Mouse (Mus musculus) T-helper 1 cell (primary cell): Measurements from ENCODE around the gene Hpcal1.

Experiments
- in situ Hi-C: fragments of 300-600 bp; cut with MboI, MseI; formaldehyde crosslinking; loops from one replicate; pipeline ENCODE4 v1.15.1; 2025; ENCODE audit warnings: high pct_unique_total_duplicates

The Hpcal1 gene

DNA sequence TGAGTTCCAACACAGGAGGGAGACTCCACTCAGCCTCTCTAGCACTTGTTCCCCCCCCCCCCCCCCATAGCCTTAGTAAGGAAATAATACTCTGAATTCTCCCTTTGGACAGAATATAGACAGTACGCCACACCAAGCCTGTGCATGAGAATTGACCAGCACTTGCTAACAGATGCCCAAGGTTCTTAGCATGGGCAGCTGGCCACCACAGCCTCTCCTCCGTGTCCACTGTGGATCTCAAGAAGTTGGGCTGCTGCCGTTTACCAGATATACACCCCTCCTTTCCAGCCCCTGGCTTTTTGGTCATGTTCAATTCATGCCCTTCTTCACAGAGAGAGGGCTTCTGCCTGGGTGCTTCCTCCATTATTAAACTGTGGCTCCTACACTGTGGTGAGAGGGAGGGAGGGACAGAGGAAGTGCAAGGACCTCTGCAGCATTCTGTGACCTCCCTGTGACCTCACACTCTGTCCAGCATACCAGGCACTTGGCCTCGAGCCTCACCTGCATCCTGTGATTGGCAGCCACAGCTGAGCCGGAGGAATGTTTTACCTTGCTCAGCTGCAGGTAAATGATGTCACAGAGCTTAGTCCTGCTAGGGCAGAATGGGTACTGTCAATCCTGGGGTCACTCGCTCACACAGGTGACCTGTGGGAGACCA lies 21.2 kb downstream of the Hpcal1 start:
- in situ Hi-C loops = no loop called here

DNA sequence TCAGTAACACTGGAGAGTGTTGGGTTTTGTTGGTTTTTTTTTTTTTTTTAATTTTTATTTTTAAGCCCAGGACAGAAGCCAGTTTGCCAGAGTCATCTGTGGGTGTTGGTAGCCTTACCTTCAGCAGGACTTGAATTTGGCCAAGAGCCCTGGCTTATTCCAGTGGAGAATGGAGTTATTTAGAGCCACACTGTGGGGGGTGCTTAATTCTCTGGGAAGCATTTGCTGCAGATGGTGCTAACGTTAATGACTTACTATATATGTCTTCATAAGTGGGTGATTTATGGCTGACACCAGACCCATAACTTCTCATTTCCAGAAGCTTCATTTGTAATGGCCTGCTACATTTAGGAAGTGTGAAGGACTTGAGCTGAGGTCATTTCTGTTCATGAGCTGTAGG lies 21.9 kb downstream of the Hpcal1 start:
- in situ Hi-C loops = no loop called here

DNA sequence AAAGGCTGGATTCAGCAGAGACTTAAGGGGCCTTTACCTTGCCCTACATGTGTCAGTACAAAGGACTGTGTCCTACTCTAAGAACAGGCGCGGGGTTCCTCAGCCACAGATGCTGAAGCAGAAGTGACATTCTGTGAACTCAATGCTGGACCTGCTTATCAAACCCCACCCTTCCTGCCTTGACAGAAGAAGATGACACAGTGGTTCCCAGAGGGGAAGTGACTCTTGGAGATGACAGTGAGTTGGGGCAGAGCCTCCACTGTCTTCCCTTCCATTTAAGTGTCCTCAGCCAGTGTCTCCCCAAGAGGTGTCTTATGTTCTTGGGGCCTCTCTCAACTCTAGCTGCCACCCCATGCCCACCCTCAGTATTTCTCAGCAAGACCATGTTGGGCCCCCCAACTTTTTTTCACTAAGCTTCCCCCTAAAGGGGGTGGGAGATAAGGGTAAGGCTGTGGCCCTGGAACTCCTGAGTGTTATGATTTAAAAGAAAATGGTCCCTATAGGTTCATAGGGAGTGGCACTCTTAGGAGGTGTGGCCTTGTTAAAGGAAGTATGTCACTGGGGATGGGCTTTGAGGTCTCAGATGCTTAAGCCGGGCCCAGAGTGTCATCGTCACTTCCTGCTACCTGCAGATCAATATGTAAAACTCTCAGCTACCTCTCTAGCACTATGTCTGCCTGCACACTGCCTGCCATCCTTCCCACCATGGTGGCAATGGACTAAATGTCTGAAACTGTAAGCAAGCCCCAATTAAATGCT lies 25.2 kb downstream of the Hpcal1 start:
- in situ Hi-C loops = no loop called here

DNA sequence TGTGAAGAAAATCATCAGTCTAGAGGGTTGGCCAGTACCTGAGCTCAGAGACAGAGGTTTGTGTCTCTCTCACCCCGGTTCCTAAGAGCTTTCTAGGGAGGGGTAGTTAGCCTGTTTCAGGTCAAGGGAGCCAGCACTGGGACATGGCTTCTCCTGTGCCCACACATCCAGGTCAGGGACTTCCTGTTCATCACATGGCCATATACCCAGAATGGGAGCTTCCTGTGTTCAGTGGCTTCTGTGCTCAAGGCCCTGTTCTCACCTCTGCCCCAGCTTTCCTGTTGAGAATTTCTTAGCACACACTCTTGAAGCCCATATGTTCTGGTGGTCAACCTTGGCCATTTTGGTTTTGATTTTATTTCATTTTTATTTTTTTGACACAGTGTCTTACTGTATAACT lies 26.6 kb downstream of the Hpcal1 start:
- in situ Hi-C loops = no loop called here

DNA sequence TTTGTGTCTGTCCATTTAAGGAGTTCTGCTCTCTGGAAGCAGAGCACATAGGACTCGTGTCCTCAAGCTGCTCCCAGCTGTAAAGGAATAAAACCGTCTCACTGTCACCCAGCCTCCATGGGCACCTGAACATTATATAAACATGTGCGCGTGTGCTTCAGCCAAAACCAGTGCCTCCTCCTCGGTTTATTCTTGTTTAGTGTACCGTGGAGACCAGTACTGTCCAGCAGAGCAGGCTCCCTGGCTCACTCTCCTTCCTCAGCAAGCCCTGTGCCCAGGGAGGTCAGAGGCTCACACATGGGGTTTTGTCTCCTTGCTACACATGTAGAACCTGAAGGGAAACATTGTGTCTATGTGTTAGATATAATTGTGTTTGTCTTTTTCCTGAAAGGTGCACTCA lies 27.5 kb downstream of the Hpcal1 start:
- in situ Hi-C loops = no loop called here

DNA sequence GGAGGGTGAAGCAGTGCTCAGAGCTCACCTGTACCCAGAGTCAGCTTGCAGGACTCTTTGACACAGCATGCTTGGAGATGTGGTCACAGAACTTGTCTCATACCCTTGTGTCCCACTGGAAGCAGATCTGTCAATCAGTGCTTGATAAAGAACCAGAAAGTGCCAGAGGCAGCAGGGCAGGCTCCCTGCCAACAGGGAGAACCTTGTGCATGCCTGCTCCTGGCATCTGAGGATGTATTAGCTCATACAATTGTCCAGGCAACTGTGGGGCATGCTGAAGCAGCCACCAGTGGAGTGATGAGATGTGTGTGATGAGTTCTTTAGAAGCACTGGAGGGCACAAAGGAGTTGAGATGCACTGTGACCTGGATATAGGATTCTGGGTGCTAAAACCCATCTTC lies 30.4 kb downstream of the Hpcal1 start:
- in situ Hi-C loops = no loop called here

DNA sequence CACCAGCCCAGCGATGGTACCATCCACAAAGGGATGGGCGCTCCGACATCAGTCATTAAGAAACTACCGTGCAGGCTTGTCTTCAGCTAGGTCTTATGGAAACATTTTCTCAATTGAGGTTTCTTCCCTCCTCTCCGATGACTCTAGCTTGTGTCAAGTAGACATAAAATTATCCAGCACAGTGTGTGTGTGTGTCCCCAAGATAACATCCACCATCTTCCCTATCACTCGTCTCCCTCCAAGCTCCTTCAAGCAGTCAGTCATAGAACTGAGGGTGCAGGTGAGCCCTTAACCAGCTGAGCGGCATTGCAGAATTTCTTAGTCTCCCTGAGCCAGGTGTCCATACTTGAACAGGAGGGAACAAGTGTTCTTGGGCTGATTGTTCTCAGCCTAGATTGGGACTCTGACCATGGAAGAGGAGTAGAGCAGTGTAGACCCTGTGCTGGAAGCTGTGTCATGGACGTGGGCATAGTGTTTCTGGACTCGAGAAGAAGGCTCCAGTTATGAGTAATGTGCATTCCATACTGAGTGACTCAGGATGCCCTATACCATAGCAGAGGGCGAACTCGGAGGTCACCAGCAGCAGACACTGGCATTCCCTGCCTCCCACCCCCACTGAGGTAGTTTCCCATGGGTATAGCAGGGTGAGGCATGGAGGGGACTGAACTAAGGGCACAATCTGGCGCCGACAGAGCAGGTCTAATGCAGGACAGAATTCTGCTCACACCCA lies 32.0 kb downstream of the Hpcal1 start:
- in situ Hi-C loops = no loop called here

DNA sequence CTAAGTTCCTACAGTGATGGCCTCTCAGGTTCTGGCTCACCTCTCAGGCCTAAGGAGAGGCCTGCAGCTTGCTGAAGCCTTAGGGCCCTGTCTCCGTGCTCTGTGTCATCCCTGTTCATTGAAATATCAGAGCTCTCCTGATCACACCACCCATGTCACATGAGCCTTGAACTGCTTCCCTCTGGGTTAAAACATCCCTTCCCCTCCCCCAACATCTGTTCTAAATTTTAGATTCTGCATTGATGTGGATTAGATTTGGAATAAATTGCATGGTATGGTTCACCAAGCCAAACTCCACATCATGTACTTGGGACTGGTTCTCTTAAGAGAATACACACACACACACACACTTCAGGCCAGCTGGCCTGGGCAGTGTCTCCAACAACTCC lies 32.5 kb downstream of the Hpcal1 start:
- in situ Hi-C loops = no loop called here

DNA sequence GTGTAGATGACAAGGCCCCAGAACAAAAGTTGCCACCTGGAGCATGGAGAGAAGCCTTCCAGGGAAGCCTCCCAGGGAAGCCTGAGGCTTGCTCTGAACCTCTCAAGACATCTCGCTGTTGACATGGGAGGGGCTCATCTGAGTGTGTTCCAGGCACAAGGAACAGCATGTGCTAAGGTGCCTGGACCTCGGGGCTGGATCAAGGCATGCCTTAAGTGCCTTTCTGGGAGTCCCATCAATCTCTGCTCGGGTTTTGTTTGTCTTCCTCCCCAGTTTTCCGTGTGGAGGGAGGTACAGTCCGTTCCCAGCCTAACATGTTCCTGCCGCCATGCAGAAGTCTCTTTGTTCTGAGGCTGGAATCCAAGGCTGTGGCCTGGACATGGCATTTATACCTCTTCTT lies 33.3 kb downstream of the Hpcal1 start:
- in situ Hi-C loops = no loop called here

DNA sequence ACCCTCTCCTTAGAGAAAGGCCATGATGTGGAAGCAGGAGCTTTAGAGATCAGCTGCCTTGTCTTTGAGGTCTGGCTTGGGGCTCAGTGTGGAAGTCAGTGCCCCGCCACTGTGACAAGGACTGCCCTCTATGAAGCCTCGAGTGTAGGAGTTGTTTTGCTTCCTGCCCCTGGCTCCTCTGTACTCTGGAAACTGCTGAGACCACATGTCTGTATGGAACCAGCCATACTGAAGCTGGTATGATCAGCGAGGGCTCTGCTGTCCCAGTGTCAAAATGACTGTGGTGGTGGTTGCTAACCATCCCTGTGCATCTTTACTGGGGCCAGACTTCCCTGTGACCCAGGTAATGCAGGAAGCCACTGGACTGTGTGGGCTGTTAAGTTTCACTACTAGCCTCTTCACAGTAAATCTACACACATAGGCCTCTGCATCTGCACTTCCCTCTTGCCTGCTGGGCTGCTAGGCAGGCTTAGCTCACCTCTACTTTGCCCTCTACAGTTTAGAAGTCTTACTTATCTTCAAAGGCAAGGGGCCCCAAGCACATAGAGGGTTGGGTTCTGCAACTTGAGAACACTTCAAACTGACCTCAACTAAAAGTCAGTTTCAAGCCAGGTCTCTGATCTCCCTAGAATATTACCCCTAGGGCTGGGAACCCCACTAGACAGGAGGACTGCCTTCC lies 33.9 kb downstream of the Hpcal1 start:
- in situ Hi-C loops = no loop called here

DNA sequence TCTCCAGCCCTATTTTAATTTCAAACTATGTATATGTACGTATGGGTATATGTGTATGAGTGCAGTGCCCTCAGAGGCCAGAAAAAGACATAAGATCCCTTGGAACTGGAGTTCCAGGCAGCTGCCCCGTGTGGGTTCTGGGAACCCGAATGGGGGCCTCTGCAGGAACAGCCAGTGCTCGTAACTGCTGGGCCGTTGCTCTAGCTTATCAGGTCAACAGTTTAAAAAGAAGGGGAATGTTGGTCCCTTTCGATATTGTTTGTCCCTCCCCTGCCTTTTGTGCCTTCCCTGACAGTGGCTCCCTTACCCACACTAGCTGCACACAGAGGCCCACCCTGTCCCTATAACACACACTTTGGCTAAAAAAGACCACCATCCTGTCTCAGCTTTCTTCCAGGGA lies 34.9 kb downstream of the Hpcal1 start:
- in situ Hi-C loops = no loop called here

DNA sequence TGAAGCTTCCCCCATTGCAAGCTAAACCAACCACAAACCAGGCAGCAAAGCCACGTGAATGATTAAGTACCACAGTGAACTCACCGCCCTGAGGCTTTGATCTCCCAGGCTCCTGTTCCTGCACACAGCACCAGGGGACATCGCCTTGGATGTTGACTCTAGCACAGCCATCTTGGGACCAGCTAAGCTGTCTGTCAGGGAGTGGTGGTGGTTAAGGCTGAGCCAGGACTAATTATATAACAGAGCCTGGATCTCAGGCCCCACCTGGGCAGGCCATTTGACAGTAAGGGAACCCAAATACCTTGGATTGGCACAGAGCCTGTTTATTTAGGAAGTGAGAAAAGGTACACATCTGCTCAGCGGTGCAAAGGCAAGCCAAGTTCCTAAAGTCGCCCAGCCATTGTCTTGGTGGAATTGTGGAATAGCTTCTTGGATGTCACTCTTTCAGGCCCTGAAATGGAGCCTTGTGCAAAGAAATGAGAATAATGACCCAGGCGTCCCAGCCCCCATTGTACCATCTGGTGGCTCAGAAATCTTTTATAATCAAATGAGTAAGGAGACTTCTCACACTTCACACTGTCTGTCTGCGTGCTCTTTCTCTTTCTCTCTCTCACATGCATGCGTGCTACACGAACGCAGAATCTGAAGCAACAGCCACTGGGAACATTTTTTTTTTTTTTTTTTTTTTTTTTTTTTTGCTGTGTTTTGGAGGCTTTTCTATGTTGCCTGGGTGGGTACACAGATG lies 36.1 kb downstream of the Hpcal1 start:
- in situ Hi-C loops = no loop called here

DNA sequence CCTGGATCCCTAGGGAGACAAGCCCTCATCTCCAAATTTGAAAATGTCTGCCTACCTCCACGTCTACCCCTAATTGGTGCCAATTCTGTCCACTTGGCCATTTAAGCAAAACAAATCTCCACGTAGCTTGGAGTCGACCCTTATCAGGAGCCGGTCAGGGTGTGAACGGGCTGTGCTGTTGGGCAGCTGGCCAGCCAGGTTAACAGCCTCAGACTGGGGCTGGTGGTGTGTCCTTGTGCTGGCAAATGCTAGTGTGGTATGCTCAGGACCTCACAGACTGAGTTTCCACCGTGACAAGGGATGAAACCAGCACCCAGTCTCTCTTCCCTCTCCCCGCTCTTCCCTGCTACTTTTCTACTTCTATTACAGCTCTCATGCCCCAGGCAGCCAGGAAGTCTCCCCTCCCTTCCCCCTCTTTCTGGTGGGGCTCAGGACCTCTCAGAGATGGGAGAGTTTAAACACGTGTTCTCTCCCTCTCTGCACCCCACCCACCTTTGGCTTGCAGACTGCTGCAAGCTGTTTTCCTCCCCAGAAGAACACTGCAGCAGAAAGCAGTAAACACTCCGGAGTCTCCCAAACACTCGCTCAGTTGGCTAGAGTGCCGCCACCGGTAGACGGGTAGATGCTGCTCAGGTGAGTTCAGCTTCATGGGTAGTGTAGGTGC lies 37.2 kb downstream of the Hpcal1 start:
- in situ Hi-C loops = no loop called here

DNA sequence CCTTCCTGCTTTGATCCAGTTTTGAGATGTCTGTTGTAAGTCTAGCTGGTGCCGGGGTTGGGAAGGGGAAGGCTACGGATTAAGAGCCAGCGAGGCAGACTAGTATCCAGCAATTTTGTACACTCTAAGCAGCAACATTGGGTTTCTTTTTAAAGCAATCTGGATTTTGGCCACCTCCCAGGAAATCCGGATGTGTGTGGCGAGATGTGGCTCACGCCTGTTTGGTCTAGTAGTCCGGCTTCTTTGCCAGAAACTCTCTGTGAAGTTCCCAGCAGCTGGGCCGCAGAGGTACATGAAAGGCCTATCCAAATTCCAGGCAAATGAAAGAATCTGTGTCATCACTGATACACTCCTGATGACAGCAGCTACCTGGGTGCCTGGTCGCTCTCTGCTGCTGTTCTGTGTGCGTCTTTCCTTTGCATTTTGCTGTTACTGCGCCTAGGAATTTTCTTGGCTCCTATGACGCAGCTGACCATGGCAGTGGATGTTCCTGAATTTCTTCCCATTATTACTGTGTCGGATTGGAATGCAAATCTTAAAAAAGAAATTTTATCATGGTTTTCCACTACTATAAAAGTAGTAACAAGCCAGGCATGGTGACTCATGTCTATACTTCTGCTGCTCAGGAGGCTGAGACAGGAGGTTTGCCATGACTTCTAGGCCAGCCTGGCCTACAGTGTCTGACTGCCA lies 38.7 kb downstream of the Hpcal1 start:
- in situ Hi-C loops = no loop called here

DNA sequence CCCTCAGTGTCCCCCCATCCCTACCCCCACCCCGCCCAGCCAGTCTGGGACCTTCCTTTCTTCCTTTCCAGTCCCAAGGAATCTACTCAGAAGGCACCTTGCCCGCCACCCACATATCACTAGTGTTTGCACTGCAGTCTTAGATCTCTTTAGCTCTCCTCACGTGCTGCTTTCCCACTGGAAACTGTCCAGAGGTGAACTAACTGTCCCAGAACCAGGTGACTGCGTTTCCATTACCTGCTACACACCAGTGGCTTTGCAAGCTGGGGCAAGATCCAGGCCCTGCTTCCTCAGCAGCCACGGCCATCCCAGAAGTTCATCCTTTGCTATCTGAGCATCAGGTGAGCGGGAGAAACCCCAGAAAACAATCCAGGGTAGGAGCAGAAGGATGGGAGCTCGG lies 41.4 kb downstream of the Hpcal1 start:
- in situ Hi-C loops = loop anchor here (5.0 kb wide), 1 partner anchor 50 kb away; no protein-coding TSS in a partner anchor

DNA sequence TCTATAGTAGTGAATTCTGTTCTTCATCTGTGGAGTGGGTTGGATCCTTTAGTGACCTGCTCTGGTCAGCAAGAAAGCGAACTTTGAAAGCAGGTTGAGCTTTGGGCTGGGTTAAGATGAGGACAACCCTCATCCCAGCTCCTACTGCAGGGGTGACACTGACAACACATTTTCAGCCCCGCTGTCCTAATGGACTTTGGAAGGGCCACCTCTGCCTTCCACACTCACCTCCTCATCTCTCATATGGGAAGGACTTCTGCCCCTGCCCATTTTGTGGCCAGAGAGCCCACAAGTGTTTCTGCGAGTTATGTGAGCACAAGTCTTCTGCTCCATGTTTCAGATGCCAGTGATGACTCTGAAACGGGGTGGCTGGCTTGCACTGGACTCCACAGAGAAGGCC lies 41.9 kb downstream of the Hpcal1 start:
- in situ Hi-C loops = loop anchor here (5.0 kb wide), 1 partner anchor 50 kb away; no protein-coding TSS in a partner anchor

DNA sequence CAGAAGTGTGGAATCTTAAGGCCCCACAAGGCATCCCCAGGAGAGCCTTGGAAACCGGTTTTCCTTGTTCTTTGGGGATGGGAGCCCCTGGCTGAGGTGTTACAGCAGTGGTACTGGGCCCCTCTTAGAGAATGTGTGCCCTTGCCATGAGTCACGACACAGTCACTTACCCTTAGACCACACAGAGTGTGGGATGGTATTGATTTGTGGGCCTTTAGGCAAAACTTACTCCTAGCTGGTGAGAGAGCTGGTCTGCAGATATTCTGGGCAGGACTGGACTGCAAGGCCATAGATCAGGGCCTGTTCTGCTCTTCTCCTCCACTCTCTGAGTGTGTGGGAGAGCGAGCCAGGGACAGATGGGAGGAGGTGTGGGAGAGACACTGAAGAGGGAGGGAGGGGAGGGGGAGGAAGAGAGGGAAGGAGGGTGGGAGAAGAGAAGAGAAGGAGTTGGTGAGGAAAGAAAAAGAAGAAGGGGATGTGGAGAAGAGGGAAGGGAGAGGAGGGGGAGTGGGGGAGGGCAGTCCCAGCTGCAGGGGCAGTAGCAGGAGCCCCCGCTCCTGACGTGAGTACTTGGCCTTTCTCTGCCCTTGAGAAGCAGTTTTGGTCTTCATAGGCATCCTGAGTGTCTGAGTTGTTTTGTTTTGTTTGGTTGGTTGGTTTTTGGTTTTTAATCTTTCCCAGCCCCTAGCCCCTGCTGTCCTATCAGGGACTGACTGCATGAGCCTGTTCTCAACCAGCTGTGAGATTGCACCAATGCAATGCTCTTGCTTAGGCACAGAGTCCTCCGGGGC lies 42.7 kb downstream of the Hpcal1 start:
- in situ Hi-C loops = loop anchor here (5.0 kb wide), 1 partner anchor 49 kb away; no protein-coding TSS in a partner anchor

DNA sequence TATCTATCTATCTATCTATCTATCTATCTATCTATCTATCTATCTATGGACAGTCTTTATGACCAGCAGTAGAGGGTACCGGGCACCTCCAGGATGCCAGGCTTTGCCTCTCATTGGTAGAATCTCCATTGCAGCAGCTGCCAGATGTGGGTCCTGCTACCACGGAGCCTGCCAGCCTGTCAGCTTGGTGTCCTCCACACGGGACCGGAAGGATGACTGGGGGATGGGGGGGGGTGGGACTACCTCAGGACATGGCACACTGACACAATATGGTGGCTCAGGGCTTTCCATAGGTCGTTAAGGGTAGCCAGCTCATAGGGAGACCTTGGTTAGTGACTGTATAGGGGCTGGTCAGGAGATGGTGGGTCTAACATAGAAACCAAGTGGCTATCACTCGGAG lies 45.7 kb downstream of the Hpcal1 start:
- in situ Hi-C loops = loop anchor here (5.0 kb wide), 1 partner anchor 44 kb away; the partner anchor contains the start of gene Hpcal1
